Mouse (Mus musculus) forebrain, embryonic 13.5 days (tissue): ENCODE measurements around the gene Hbp1. TPM values are rescaled to one million over a fixed set of nuclear protein-coding genes. Genes with fewer than 3 reads are reported as not detected.

ENCODE experiments used
- ATAC-seq: fragments of 200-750 bp; cut with Nextera tagmentation; 2 replicates; pipeline ENCODE4 v1.8.0; 2017
- H3K27ac ChIP-seq: fragments of 300-500 bp; sonication (generic); 2 replicates; pipeline ENCODE4 v1.5.1; 2015; ENCODE audit warnings: inconsistent platforms, mild to moderate bottlenecking, moderate library complexity
- H3K27me3 ChIP-seq: fragments of 300-500 bp; sonication (generic); 2 replicates; pipeline ENCODE4 v1.6.1; 2015; ENCODE audit warnings: mild to moderate bottlenecking, inconsistent platforms
- H3K36me3 ChIP-seq: fragments of 300-500 bp; sonication (generic); 2 replicates; pipeline ENCODE4 v1.6.1; 2015; ENCODE audit warnings: mild to moderate bottlenecking, inconsistent platforms; ENCODE audit not compliant: poor library complexity, severe bottlenecking
- H3K4me1 ChIP-seq: fragments of 300-500 bp; sonication (generic); 2 replicates; pipeline ENCODE4 v1.6.1; 2015; ENCODE audit warnings: inconsistent platforms
- H3K4me2 ChIP-seq: fragments of 300-500 bp; sonication (generic); 2 replicates; pipeline ENCODE4 v1.6.1; 2015; ENCODE audit warnings: inconsistent platforms, mild to moderate bottlenecking, moderate library complexity
- H3K4me3 ChIP-seq: fragments of 300-500 bp; sonication (generic); 2 replicates; pipeline ENCODE4 v1.5.1; 2015; ENCODE audit warnings: mild to moderate bottlenecking, inconsistent platforms
- H3K9ac ChIP-seq: fragments of 300-500 bp; sonication (generic); 2 replicates; pipeline ENCODE4 v1.6.1; 2015; ENCODE audit warnings: mild to moderate bottlenecking, inconsistent platforms
- H3K9me3 ChIP-seq: fragments of 300-500 bp; sonication (generic); replicated peaks from 2 replicates; pipeline ENCODE4 v1.6.1; 2016; ENCODE audit warnings: inconsistent platforms
- WGBS: fragments of 180-500 bp; shearing (Covaris S2); methylation state at CpG from one replicate; pipeline ENCODE4 v1.1.7; 2015; 5-methylcytosine and 5-hydroxymethylcytosine counted together
- polyA plus RNA-seq: library from polyadenylated mRNA; unstranded; fragments of >200 nt; fragmentation: Nextera tagmentation; extraction: Ambion mirVana; gene quantifications from 2 replicates; pipeline ENCODE4 v1.2.1, GENCODE M21; 2015

The Hbp1 gene
- polyA plus RNA-seq, 1 experiment from 2014 or later = 85.8 TPM

- Histone ChIP-seq H3K27ac (no peak overlapping the region), H3K4me1 (no peaks in the 10 kb centered on the region), H3K4me2 (no peak overlapping the region), H3K36me3 (no peaks in the 10 kb centered on the region), H3K4me3 (no peak overlapping the region), H3K9me3 (no peaks in the 10 kb centered on the region), H3K27me3 (no peaks in the 10 kb centered on the region), H3K9ac (no peak overlapping the region)
- 87% methylated on average over 4 of the region's 4 CpGs for WGBS
- no peak for ATAC-seq
These were observed 73.6 kb downstream of the Hbp1 start for GRCm38 (mm10) chr12:31876775-31877174.

Other genes starting within 250 kb of the Hbp1 start
- gene Gpr22, start 236.6 kb downstream of the Hbp1 start, polyA plus RNA-seq = 6.6 and 8.7 TPM in 2 replicates
- gene Prkar2b, start 110.8 kb upstream of the Hbp1 start, polyA plus RNA-seq = 65.4 and 70.5 TPM in 2 replicates